Mouse (Mus musculus) ES-E14 (cell line): ENCODE data around the gene Gm10696. TPM values are rescaled to one million over a fixed set of nuclear protein-coding genes. Genes with fewer than 3 reads are reported as not detected.
"Not testable (repeated sequence)": the region's sequence is repeated elsewhere in the genome, so short reads cannot be mapped to it uniquely, and the experiment has no call there.

ENCODE experiments used
- DNase-seq: peaks from one replicate; pipeline ENCODE4 v3.0.0-alpha.2; 2013; ENCODE audit warnings: low read depth, low spot score
- H3K27ac ChIP-seq: 2 replicates; pipeline ENCODE4 v1.5.1; 2012; ENCODE audit warnings: low read depth, mild to moderate bottlenecking, low read length, moderate library complexity, mixed read lengths; ENCODE audit not compliant: poor library complexity, insufficient read depth, severe bottlenecking
- H3K36me3 ChIP-seq: 2 replicates; pipeline ENCODE4 v1.6.1; 2012; ENCODE audit warnings: mild to moderate bottlenecking, low read length, moderate library complexity, mixed read lengths; ENCODE audit not compliant: control insufficient read depth, poor library complexity, insufficient read depth, severe bottlenecking
- H3K4me1 ChIP-seq, 2 experiments: fragments of 150-350 bp in 1 of 2; sonication (generic) in 1 of 2; 2 replicates each; pipeline ENCODE4 v1.6.1; 2012; ENCODE audit warnings: low read length in 2 of 2, mild to moderate bottlenecking in 1 of 2, mixed read lengths in 1 of 2; ENCODE audit not compliant: control insufficient read depth in 2 of 2, insufficient read depth in 2 of 2, poor library complexity in 1 of 2
- H3K4me3 ChIP-seq, 2 experiments: fragments of 150-350 bp in 1 of 2; sonication (generic) in 1 of 2; 2 replicates each; pipeline ENCODE4 v1.5.1; 2012; ENCODE audit warnings: low read length in 2 of 2, low read depth in 1 of 2, mild to moderate bottlenecking in 1 of 2, mixed read lengths in 1 of 2; ENCODE audit not compliant: insufficient read depth in 1 of 2, poor library complexity in 1 of 2, severe bottlenecking in 1 of 2
- H3K9ac ChIP-seq: 2 replicates; pipeline ENCODE4 v1.6.1; 2012; ENCODE audit warnings: low read depth, mild to moderate bottlenecking, low read length, mixed read lengths; ENCODE audit not compliant: poor library complexity, insufficient read depth, severe bottlenecking
- H3K9me3 ChIP-seq: fragments of 150-350 bp; sonication (generic); 2 replicates; pipeline ENCODE4 v1.6.1; 2012; ENCODE audit warnings: low read depth, mild to moderate bottlenecking, low read length; ENCODE audit not compliant: control insufficient read depth, insufficient read depth
- in situ Hi-C, 2 experiments: fragments of 600-800 bp; cut with MboI; formaldehyde crosslinking; loops; one replicate each; pipeline ENCODE4 v1.15.1; 2025; ENCODE audit warnings: low sequenced_read_pairs in 2 of 2, inconsistent platforms in 1 of 2; ENCODE audit not compliant: unreplicated experiment in 2 of 2
- total RNA-seq: library from RNA; depleted of rRNA; stranded (reverse); fragments of 300-350 nt; gene quantifications from 2 replicates; pipeline ENCODE4 v1.2.3, GENCODE M21; 2012; rRNA removed

The Gm10696 gene
- 0.48 and 1.4 TPM in 2 replicates for total RNA-seq

DNA sequence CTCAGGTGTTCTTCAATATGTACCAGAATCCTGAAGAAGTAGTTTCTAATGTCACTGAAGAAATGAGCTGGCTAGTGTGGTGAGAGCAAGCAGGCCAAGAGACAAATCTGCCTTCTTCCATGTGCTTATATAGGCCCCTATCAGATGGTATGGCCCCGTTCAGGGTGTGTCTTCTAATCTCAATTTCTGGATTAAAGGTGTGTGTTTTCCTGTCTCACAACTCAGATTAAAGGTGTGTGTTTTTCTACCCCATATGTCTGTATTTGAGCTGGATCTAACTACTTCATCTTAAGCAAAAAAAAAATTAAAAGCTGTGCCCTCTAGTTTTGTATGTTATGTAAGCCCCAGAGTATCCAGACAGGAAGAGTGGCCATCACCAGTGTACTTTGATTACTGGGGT is at the start of gene Gm10696:
TSS of gene Gm10696 (minus strand) at position 101 of the 400 bp plus-strand sequence.
- DNase-seq, H3K27ac ChIP-seq, H3K9ac ChIP-seq, H3K4me1 ChIP-seq, H3K9me3 ChIP-seq, in situ Hi-C loops, H3K36me3 ChIP-seq, H3K4me3 ChIP-seq: not testable (repeated sequence)

- H3K4me3 ChIP-seq, in situ Hi-C loops, H3K9ac ChIP-seq, H3K27ac ChIP-seq, H3K9me3 ChIP-seq, H3K36me3 ChIP-seq, DNase-seq, H3K4me1 ChIP-seq: not testable (repeated sequence)
Measured at GRCm38 (mm10) chr3:94196414-94196813, 18.4 kb upstream of the Gm10696 start, which contains the start of gene Gm5286. TSS of gene Gm5286 (plus strand) at chr3:94196714.

- in situ Hi-C loops, H3K9me3 ChIP-seq, H3K9ac ChIP-seq, H3K36me3 ChIP-seq, H3K4me1 ChIP-seq, H3K4me3 ChIP-seq: not testable (repeated sequence)
- DNase-seq = peak; percentile 24
- peak overlapping the region; percentile 70; the same call in 1 of the 2 replicates for H3K27ac ChIP-seq
Measured at GRCm38 (mm10) chr3:94167351-94167750, 10.6 kb downstream of the Gm10696 start.

Other genes with a start within 250 kb of the Gm10696 start
- 0.48 TPM in 1 of 2 replicates, not detected in the other for gene Gm9117, start 234.7 kb downstream of the Gm10696 start, total RNA-seq
- gene Tdpoz5, start 216.9 kb downstream of the Gm10696 start, total RNA-seq = 0.27 and 0.58 TPM in 2 replicates
- 0.26 and 0.58 TPM in 2 replicates for gene Gm9125, start 123.3 kb downstream of the Gm10696 start, total RNA-seq
- gene Gm10697, start 105.5 kb downstream of the Gm10696 start, total RNA-seq = 0.27 and 0.58 TPM in 2 replicates
- 1.4 and 2.4 TPM in 2 replicates for gene Gm5286, start 18.5 kb upstream of the Gm10696 start, total RNA-seq
- 3.0 and 3.4 TPM in 2 replicates for gene Gm4778, start 85.8 kb upstream of the Gm10696 start, total RNA-seq
- 1.5 and 3.0 TPM in 2 replicates for gene Them4, start 131.9 kb upstream of the Gm10696 start, total RNA-seq
- 0.36 and 0.53 TPM in 2 replicates for gene Them5, start 163.9 kb upstream of the Gm10696 start, total RNA-seq
- not detected in 2 replicates for gene C2cd4d, start 184.2 kb upstream of the Gm10696 start, total RNA-seq
- gene Rorc, start 194.6 kb upstream of the Gm10696 start, total RNA-seq = 0.21 TPM in 1 of 2 replicates, not detected in the other
- gene Lingo4, start 220.3 kb upstream of the Gm10696 start, total RNA-seq = not detected in 2 replicates
- gene Tdrkh, start 235.1 kb upstream of the Gm10696 start, total RNA-seq = 3.2 and 3.4 TPM in 2 replicates